Mouse (Mus musculus): ENCODE measurements around the gene Olfr9. TPM values are rescaled to one million over a fixed set of nuclear protein-coding genes. Genes with fewer than 3 reads are reported as not detected.

Olfr9 gene
- polyA plus RNA-seq (2012; rRNA removed): not detected in 2 replicates

DNA sequence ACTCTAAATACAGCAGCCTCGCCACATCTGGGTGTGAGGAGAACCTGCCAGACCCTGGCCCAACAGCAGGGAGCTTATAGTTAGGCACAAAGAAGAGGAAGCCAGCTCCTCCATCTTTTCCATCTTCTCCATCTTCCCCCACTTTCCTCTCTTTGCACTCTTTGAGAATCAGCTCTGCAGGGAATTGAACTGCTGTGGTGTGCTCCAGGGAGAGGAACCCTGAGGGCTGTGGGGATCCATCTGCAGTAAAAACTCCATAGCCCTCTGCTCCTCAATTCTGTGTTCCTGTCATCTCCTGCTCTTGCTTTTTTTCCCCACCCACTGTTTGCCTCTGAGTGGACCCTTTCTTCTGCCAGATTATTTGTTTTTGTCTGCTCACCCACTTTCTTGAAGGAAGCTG, at the start of gene Olfr9:
Gene Olfr9 (plus strand): TSS at position 301 of the 400 bp plus-strand sequence.

GRCm38 (mm10) chr10:128960590-128961584, 28.3 kb upstream of the Olfr9 start, which contains the start of gene Mettl7b:
Gene Mettl7b (minus strand): TSS chr10:128960988.

GRCm38 (mm10) chr10:129010288-129010841, 21.1 kb downstream of the Olfr9 start, which contains the start of gene Olfr763:
Gene Olfr763 (plus strand): TSS chr10:129010791.

DNA sequence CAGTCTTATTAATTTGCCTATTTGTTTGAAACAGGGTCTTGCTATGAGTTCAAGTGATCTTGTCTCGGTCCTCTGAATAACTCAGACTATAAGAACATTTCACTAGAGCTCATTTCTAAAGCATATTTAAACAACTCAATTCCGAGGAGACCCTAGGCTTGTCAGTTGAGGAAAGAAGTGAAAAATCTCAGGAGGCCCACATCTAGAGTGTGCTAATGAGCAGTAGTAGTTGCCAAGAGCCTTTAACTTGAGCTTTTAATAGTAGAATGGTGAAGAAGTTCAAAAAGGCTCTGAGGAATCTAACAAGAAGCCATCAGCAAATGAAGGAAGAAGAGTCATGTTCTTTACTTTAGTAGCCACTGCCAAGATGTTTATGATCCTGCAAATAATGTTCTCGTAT, 50.6 kb downstream of the Olfr9 start, which contains the start of gene Olfr764-ps1:
Gene Olfr764-ps1 (minus strand): TSS at position 101 of the 400 bp plus-strand sequence.

Other genes starting within 250 kb of the Olfr9 start
- 4.4 and 4.6 TPM in 2 replicates for gene Dgka, start 244.6 kb upstream of the Olfr9 start, polyA plus RNA-seq (2012; rRNA removed)
- 15.6 and 15.9 TPM in 2 replicates for gene Pym1, start 241.5 kb upstream of the Olfr9 start, polyA plus RNA-seq (2012; rRNA removed)
- gene Mmp19, start 198.5 kb upstream of the Olfr9 start, polyA plus RNA-seq (2012; rRNA removed): 11.1 and 11.9 TPM in 2 replicates
- 6.7 and 6.8 TPM in 2 replicates for gene Dnajc14, start 185.4 kb upstream of the Olfr9 start, polyA plus RNA-seq (2012; rRNA removed)
- gene Tmem198b, start 185.1 kb upstream of the Olfr9 start, polyA plus RNA-seq (2012; rRNA removed): 2.8 and 3.0 TPM in 2 replicates
- 46.5 and 49.9 TPM in 2 replicates for gene Sarnp, start 172.1 kb upstream of the Olfr9 start, polyA plus RNA-seq (2012; rRNA removed)
- gene Ormdl2, start 167.8 kb upstream of the Olfr9 start, polyA plus RNA-seq (2012; rRNA removed): 54.1 and 59.0 TPM in 2 replicates
- 0.09 and 0.11 TPM in 2 replicates for gene Gdf11, start 97.7 kb upstream of the Olfr9 start, polyA plus RNA-seq (2012; rRNA removed)
- gene Cd63, start 88.4 kb upstream of the Olfr9 start, polyA plus RNA-seq (2012; rRNA removed): 56.7 and 68.3 TPM in 2 replicates
- 23.6 and 27.6 TPM in 2 replicates for gene Rdh5, start 66.5 kb upstream of the Olfr9 start, polyA plus RNA-seq (2012; rRNA removed)
- gene Bloc1s1, start 65.4 kb upstream of the Olfr9 start, polyA plus RNA-seq (2012; rRNA removed): 126 and 132 TPM in 2 replicates
- 0.36 and 0.44 TPM in 2 replicates for gene Itga7, start 55.6 kb upstream of the Olfr9 start, polyA plus RNA-seq (2012; rRNA removed)
- gene Mettl7b, start 28.4 kb upstream of the Olfr9 start, polyA plus RNA-seq (2012; rRNA removed): 0.27 and 0.96 TPM in 2 replicates
- gene Olfr763, start 21.4 kb downstream of the Olfr9 start, polyA plus RNA-seq (2012; rRNA removed): not detected in 2 replicates
- not detected in 2 replicates for gene Olfr764-ps1, start 50.5 kb downstream of the Olfr9 start, polyA plus RNA-seq (2012; rRNA removed)
- not detected in 2 replicates for gene Olfr765, start 60.6 kb downstream of the Olfr9 start, polyA plus RNA-seq (2012; rRNA removed)
- gene Olfr766-ps1, start 79.5 kb downstream of the Olfr9 start, polyA plus RNA-seq (2012; rRNA removed): not detected in 2 replicates
- gene Olfr767, start 93.5 kb downstream of the Olfr9 start, polyA plus RNA-seq (2012; rRNA removed): not detected in 2 replicates
- gene Olfr768, start 109.9 kb downstream of the Olfr9 start, polyA plus RNA-seq (2012; rRNA removed): not detected in 2 replicates
- not detected in 2 replicates for gene Olfr769, start 128.4 kb downstream of the Olfr9 start, polyA plus RNA-seq (2012; rRNA removed)
- gene Olfr770, start 149.6 kb downstream of the Olfr9 start, polyA plus RNA-seq (2012; rRNA removed): not detected in 2 replicates
- not detected in 2 replicates for gene Olfr771, start 175.3 kb downstream of the Olfr9 start, polyA plus RNA-seq (2012; rRNA removed)
- not detected in 2 replicates for gene Olfr772, start 188.5 kb downstream of the Olfr9 start, polyA plus RNA-seq (2012; rRNA removed)
- not detected in 2 replicates for gene Olfr773, start 198.0 kb downstream of the Olfr9 start, polyA plus RNA-seq (2012; rRNA removed)
- gene Olfr774, start 246.8 kb downstream of the Olfr9 start, polyA plus RNA-seq (2012; rRNA removed): not detected in 2 replicates